Mouse (Mus musculus): Measurements from ENCODE around the gene Pam16.
A peak's percentile ranks its signal among the peaks of the same experiment; 100 is the strongest.

Gene Pam16

GRCm38 (mm10) chr16:4608532-4609059 lies 16.2 kb downstream of the Pam16 start:
- DNase-seq (ENCODE audit: low spot score): no peak

DNA sequence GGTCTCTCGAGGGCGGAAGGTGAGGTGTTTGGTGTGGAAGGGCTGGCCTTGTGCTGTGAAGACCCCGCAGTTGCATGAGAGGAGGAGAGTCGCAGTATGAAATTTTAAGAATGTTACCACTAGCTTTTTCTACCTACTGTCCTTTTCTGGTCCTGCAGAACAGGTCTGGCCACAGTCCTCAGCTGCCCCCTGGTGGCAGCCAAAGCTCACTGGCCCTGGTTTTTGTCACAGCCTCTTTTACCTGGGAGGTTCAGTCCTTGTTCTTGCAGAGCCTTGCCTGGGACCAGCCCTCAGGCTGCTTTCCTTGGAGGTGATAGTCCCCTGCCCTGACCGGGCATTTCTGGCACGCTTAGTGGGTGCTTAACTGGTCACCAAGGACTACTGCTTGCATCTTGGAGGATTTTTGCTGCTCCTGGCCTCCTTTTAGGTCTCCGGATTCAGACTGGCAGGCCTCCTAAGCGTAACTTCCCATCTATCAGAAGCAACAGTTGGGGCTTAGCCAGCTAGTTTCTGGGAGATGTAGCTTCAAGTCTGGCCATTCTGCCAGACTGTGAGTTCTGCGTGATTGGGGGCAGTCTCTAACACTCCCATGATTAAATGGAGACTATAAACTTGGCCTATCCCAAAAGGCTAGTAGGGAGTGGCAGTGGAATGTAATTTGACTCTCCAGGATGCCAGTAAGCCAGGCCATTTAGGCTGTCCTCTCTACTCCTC lies 16.8 kb downstream of the Pam16 start:
- DNase-seq (ENCODE audit: low spot score): peak; percentile 83

- DNase-seq (ENCODE audit: low spot score): no peak
These were observed 18.2 kb downstream of the Pam16 start for GRCm38 (mm10) chr16:4606431-4607084.

DNA sequence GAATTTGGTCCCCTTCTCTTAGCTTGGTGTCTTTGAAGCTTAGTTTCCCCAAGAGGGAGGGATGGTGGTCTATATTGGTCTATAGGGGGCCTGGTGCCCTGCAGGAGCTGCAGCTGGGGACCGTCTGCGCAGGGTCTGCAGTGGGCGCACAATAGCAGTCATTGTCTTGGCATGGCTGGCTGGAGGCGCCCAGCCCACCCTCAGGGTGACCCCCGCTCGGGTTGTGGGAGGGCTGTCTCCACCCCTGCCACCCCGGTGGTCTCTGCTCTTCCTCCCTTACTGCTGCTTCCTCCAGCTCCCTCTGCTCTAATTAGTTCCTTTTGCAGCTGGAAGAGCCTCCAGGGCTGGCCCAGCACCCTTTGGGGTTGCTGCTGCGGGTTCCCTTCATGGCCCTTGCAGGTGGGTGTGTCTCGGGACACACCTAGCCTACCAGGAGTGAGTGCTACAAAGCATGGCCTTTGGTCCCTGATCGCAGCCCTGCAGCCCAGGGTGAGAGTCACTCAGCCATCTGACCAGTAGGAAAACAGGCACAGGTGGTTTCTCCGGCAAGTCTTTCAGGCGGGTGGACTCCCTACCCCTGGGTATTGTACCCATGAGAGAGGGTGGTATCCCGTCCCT lies 19.2 kb downstream of the Pam16 start:
- peak; percentile 45 for DNase-seq (ENCODE audit: low spot score)

DNA sequence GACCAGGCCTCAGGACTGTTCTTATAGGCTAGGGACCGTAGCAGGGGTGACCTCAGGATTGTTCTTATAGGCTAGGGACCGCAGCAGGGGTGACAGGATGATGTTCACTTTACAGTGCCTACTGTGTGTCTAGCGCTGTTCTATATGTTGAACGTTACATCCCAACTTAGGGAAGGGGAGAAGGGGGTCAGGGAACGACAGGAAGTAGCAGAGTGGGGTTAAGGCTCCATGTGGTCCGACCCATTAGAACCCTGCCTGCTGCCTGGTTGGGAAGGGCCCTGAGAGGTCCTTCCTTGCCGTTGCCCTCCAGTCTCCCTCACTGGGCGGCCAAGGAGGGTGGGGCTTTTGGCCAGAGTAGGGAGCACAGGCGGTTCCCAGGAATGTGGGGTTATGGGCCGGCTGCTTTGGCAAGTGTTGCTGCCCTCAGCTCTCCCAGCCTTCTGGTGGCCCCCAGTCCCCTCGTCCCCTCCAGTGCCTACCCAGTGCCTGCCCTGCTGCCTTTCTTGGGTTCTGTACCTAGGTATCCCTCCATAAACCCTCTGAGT lies 20.4 kb downstream of the Pam16 start:
- no peak for DNase-seq (ENCODE audit: low spot score)

DNA sequence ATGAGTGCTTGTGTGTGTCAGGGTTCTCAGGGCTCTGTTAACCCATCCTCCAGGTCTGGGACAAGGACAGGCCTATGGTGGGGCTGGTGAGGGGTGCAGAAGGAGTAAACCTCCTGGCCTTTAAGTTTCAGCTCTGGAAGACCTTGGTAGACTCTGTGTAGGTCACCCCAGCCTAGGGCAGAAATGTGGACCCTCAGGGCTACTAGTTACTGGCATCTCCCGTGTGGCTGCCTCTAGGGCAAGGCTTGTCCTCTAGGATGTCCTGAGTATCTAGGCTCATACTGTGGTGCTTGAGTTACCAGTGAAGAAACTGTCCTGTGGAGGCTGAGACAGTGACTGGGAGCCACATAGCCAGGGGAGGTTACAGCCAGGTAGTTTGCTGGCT lies 21.3 kb downstream of the Pam16 start:
- DNase-seq (ENCODE audit: low spot score): no peak

- DNase-seq (ENCODE audit: low spot score): no peak
These were observed 21.9 kb downstream of the Pam16 start for GRCm38 (mm10) chr16:4602766-4603452.

- DNase-seq (ENCODE audit: low spot score): no peak
These were observed 22.6 kb downstream of the Pam16 start for GRCm38 (mm10) chr16:4602189-4602588.

DNA sequence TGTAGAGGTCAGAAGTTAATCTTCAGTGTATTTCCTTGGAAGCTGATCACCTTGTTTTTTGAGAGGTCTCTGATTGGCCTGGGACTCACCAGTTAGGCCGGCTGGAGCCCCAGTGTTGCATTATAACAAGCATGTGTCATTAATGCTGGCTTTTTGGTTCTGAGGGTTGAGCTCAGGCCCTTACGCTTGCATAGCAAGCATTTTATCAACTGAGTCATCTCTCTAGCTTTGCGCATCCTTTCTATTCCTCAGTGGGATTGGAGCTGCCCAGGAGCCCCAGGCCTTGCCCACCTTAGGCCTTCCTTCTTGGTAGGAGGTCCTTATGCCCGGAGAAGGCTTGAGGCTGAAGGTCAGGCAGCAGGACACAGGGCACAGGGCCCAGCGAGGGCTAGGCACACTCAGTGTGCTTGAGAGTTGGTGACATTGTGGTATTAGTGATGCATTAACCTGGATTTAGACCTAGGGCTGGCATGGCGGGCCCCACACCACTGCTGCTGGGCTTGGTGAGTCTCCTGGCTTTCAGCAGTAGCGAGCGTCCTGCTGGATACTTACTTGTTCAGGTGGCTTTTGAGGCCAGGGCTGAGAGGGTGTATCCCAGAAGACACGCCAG lies 24.0 kb downstream of the Pam16 start:
- no peak for DNase-seq (ENCODE audit: low spot score)

GRCm38 (mm10) chr16:4599616-4600015 lies 25.2 kb downstream of the Pam16 start:
- no peak for DNase-seq (ENCODE audit: low spot score)

DNA sequence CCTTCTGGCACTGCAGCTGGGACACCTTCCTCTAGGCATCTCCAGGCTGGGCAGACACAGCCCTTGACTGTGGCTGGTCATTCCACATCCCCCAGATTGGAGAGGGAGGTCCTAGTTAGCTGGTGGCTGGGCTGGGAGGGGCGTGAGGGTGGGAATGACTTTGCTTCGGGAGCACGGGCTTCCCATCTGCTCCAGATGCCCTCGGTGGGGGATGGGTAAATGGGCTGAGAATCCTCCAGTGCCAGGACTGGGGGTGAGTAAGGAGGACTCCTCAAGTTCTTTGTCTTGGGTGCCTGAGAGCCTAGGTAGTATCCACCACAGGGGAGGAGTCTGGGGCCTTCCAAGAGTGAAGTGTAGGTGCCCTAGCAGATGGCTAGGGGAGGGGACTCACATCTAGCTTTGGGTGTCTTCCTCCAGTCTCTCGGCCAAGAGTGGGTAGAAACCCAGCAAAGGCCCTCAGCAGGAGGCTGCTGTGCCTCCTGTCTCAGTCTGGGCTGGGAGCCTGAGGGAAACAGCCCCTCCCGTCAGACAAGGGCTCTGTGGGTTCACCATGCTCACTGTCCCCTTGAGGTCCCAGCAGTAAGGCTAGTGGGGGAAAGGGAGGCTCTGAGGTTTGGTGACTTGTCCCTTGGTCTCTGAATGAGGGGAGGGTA lies 25.8 kb downstream of the Pam16 start:
- peak; percentile 60 for DNase-seq (ENCODE audit: low spot score)

DNA sequence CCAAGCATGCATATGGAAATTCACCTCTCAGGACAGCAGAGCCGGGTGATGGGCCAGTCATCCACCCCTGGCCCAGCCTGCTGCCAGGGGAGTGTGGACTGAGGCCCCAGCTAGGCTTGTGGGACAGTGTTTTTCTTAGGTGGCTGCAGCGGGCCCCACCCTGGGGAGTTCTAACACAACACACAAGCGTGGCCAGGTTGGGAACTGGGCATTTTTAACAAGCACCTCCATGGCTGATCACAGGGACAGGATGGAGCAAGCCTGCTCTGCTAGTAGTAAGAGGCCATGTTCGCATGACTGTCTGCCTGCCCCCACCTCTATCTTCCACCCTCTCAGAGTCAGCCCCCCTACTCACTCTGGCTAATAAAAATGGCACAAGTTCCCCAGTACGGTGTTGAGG lies 26.7 kb downstream of the Pam16 start:
- DNase-seq (ENCODE audit: low spot score): no peak

DNA sequence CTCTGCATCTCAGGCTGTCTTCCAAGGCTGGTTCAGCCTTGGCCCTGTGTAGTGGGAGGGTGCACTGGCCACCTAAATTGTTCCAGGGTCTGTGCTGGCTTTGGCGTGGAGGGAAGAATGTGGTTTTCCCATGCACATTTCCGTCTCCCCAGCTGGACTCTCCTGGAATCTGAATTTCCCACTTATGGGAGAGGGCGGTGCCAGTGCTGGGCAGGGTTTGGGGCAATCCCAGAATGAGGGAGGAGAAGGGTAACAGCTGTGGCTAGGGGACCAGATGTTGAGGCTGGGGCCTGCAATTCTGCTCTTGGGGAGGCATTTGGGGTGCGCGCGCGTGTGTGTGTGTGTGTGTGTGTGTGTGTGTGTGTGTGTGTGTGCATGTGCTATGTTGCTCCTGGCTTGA lies 27.5 kb downstream of the Pam16 start:
- no peak for DNase-seq (ENCODE audit: low spot score)

DNA sequence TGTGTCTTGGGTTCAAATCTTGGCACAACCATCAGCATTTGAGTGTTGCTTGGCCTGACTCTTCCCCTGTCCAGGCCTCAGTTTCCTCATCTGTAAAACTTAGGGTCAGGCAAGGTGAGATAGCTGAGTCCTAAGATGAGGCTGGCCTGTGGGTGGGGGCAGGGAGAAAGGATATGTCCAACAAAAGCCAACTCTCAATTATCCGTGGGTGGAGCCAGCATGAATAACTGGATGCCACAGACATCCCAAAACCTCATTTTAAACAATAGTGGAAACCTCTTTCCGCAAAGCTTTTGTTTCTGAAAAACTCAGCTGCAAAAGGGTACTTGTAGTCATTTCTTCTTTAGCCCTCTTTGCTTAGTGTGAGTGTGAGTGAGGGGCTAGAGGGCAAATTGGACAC lies 28.0 kb downstream of the Pam16 start:
- no peak for DNase-seq (ENCODE audit: low spot score)

GRCm38 (mm10) chr16:4596141-4596728 lies 28.6 kb downstream of the Pam16 start:
- peak; percentile 91 for DNase-seq (ENCODE audit: low spot score)

DNA sequence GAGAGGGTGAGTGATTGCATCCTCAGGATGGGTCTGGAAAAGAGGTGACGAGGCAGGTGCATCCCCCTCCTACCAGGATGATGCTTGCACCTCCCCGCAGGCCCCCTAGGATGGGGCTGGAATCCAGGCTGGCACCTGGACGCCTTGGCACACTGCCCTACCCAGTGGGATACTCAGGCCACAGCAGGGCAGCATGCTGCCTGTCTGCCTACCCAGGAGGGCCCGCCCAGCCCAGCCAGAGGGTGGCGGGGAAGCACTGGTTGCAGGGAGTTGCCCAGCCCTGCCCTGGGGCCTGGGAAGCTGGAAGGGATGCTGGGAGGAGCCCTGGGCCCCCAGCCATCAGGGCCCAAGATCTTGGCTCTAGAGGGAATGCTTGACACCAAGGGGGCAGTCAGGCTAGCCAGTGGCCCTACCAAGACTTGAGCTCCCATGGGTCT lies 29.2 kb downstream of the Pam16 start:
- no peak for DNase-seq (ENCODE audit: low spot score)

DNA sequence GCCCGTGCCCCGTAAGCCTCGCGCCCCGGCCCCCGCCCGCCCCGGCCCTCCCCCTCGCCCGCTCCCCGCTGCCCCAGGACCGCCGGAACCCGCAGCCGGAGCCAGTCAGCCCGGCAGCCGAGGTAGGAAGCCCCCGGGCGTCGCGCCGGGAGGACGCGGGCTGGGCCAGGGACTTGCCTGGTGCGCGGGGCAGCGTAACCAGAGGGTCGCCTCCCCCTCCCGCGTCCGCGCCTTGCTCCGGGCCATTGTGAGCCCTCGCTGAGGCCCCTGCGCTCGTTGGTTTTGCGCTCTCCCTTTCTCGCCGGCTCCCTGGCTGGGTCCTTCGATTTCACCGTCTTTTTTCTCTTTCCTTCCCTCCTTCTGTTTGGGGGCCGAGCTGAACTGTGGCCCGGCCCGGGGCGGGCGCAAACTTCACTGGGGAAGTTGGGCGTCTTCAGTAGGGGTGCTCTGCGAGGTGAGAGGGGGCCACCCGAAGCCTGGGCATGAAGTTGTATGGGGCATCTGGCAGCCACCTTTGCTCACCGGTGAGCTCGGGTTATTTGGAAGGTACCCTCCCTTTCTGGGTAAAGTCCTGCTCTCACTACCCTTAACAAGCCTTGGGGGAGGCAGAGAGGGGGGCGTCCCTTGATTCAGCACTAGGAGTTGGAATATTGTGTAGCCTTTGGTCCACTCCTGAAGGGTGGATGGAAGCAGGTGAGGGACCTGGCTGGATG lies 29.8 kb downstream of the Pam16 start:
- peak; percentile 57 for DNase-seq (ENCODE audit: low spot score)

DNA sequence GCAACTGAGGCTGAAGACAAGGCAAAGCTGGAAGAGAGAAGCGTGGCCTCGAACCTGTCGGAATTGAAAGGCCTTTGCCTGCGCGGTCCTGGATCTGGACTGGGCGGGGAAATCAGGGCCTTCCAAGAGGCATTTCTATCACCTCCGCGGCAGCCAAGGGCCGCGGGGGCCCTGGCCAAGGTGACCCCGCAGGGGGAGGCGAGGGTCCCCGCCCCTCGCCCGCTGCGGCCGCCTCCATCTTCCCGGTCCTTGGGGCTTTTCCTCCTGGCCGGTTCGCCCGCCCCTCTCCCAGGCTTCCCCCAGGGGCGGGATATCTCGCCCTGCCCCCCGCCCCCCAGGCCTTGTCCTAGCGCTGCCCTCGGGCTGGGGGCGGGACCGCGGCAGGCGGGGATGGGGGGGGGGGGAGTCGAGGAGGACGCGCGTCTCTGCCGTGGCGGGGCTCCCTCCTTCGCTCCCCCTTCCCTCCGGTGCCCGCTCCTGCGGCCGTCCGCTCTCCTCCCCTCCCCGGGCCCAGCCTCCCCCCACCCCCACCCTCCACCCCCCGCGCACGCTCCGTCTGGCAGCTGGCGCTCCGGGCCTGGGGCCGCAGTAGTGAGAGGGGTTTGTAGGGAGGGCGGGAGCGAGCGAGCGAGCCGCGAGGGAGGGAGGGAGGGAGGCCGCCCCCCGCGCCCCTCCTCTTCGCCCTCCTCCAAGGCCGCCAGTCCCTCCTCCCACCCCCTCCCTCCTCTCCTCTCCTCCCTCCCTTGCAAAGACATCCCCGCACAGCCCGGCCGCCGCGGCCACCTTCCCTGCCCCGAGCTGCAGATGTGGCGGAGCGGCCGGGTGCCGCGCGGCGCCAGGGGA lies 30.6 kb downstream of the Pam16 start, which contains the start of gene Glis2:
Glis2 (plus strand) TSS at position 743 of the 843 bp plus-strand sequence.
- DNase-seq (ENCODE audit: low spot score): peak; percentile 89
